Mouse (Mus musculus) forebrain, postnatal 0 days (tissue): Measurements from ENCODE around the gene Sirt4. TPM values are rescaled to one million over a fixed set of nuclear protein-coding genes. Genes with fewer than 3 reads are reported as not detected.

ENCODE experiments used
- ATAC-seq: fragments of 200-750 bp; cut with Nextera tagmentation; 2 replicates; pipeline ENCODE4 v1.8.0; 2017; ENCODE audit warnings: mild to moderate bottlenecking, moderate library complexity
- DNase-seq: peaks from one replicate; pipeline ENCODE4 v3.0.0-alpha.2; 2015
- H3K27ac ChIP-seq: fragments of 300-500 bp; sonication (generic); 2 replicates; pipeline ENCODE4 v1.5.1; 2014; ENCODE audit warnings: low read depth, mild to moderate bottlenecking, antibody characterized with exemption, low read length, moderate library complexity, mixed read lengths
- H3K27me3 ChIP-seq: fragments of 300-500 bp; sonication (generic); 2 replicates; pipeline ENCODE4 v1.6.1; 2014; ENCODE audit warnings: mild to moderate bottlenecking, low read length, mixed read lengths; ENCODE audit not compliant: insufficient read depth
- H3K36me3 ChIP-seq: fragments of 300-500 bp; sonication (generic); 2 replicates; pipeline ENCODE4 v1.6.1; 2014; ENCODE audit warnings: mild to moderate bottlenecking, moderate library complexity; ENCODE audit not compliant: insufficient read depth
- H3K4me1 ChIP-seq: fragments of 300-500 bp; sonication (generic); 2 replicates; pipeline ENCODE4 v1.6.1; 2014; ENCODE audit warnings: antibody characterized with exemption; ENCODE audit not compliant: insufficient read depth
- H3K4me2 ChIP-seq: fragments of 300-500 bp; sonication (generic); 2 replicates; pipeline ENCODE4 v1.6.1; 2014; ENCODE audit warnings: low read depth, mild to moderate bottlenecking, moderate library complexity
- H3K4me3 ChIP-seq: fragments of 300-500 bp; sonication (generic); 2 replicates; pipeline ENCODE4 v1.5.1; 2014; ENCODE audit warnings: low read depth, low read length, mixed read lengths
- H3K9ac ChIP-seq: fragments of 300-500 bp; sonication (generic); 2 replicates; pipeline ENCODE4 v1.6.1; 2014; ENCODE audit warnings: mild to moderate bottlenecking
- H3K9me3 ChIP-seq: fragments of 300-500 bp; sonication (generic); 2 replicates; pipeline ENCODE4 v1.6.1; 2016; ENCODE audit warnings: low read length
- CTCF ChIP-seq: sonication (generic); IDR thresholded peaks from 2 replicates; pipeline ENCODE4 v1.5.1; 2016; ENCODE audit warnings: antibody characterized with exemption, control low read depth, low read depth
- WGBS: fragments of 180-500 bp; shearing (Covaris S2); extraction: QIAGEN DNeasy Blood & Tissue Kit; methylation state at CpG from one replicate; pipeline ENCODE4 v1.1.7; 2014; 5-methylcytosine and 5-hydroxymethylcytosine counted together
- polyA plus RNA-seq: library from polyadenylated mRNA; unstranded; fragments of >200 nt; fragmentation: Nextera tagmentation; extraction: Ambion mirVana; gene quantifications from 2 replicates; pipeline ENCODE4 v1.2.1, GENCODE M21; 2015
- total RNA-seq: library from RNA; depleted of rRNA; stranded (reverse); fragments of >200 nt; gene quantifications from 2 replicates; pipeline ENCODE4 v1.2.3, GENCODE M21; 2014

The Sirt4 gene
- total and polyA plus RNA-seq, 2 experiments from 2014 or later = 18.3 to 36.3 TPM

- H3K27me3 ChIP-seq = no peaks in the 10 kb centered on the region
- no peak overlapping the region for H3K4me3 ChIP-seq
- H3K4me2 ChIP-seq = peak overlapping the region; percentile 95
- TF ChIP-seq CTCF = no peak
- no peak overlapping the region for H3K9ac ChIP-seq
- peaks cover 60% of the 10 kb centered on the region for H3K4me1 ChIP-seq
- H3K27ac ChIP-seq = 0 out of 2 replicates have a peak overlapping the region, but pooled peaks have one; percentile 45
- WGBS = 50% methylated on average over 8 of the region's 8 CpGs
- H3K9me3 ChIP-seq = no peaks in the 10 kb centered on the region
- H3K36me3 ChIP-seq = 0 out of 2 replicates have a peak, but pooled peaks cover 5% of the 10 kb centered on the region
- ATAC-seq (no peak), DNase-seq (peak; percentile 13)
Measured at GRCm38 (mm10) chr5:115433191-115433590, 51.3 kb downstream of the Sirt4 start.

- 0 out of 2 replicates have a peak, but pooled peaks cover 5% of the 10 kb centered on the region for H3K36me3 ChIP-seq
- peaks cover 56% of the 10 kb centered on the region for H3K4me1 ChIP-seq
- peak overlapping the region; percentile 96 for H3K4me3 ChIP-seq
- 18% methylated on average over 11 of the region's 11 CpGs for whole genome bisulfite sequencing
- no peaks in the 10 kb centered on the region for H3K9me3 ChIP-seq
- H3K27ac ChIP-seq = peak overlapping the region; percentile 72; the same call in 1 of the 2 replicates
- H3K9ac ChIP-seq = peak overlapping the region; percentile 51
- no peak for ATAC-seq
- DNase-seq = no peak
- no peaks in the 10 kb centered on the region for H3K27me3 ChIP-seq
- H3K4me2 ChIP-seq = peak overlapping the region; percentile 95
- no peak for TF ChIP-seq CTCF
Measured at GRCm38 (mm10) chr5:115432395-115432794, 52.1 kb downstream of the Sirt4 start.

GRCm38 (mm10) chr5:115431898-115432259, 52.6 kb downstream of the Sirt4 start:
- Histone ChIP-seq H3K9me3 (no peaks in the 10 kb centered on the region), H3K4me1 (peaks cover 53% of the 10 kb centered on the region), H3K4me3 (peak overlapping the region; percentile 96), H3K36me3 (0 out of 2 replicates have a peak, but pooled peaks cover 5% of the 10 kb centered on the region), H3K9ac (peak overlapping the region; percentile 51), H3K27ac (peak overlapping the region; percentile 72), H3K27me3 (no peaks in the 10 kb centered on the region), H3K4me2 (peak overlapping the region; percentile 95)
- no peak for ATAC-seq
- WGBS = 3% methylated on average over 7 of the region's 7 CpGs
- peak; percentile 17 for DNase-seq
- no peak for TF ChIP-seq CTCF

GRCm38 (mm10) chr5:115431061-115431897, 53.2 kb downstream of the Sirt4 start:
- Histone ChIP-seq H3K9me3 (no peaks in the 10 kb centered on the region), H3K4me3 (peak overlapping the region; percentile 96), H3K4me2 (peak overlapping the region; percentile 95), H3K36me3 (0 out of 2 replicates have a peak, but pooled peaks cover 5% of the 10 kb centered on the region), H3K27me3 (no peaks in the 10 kb centered on the region), H3K4me1 (peaks cover 47% of the 10 kb centered on the region), H3K9ac (peak overlapping the region; percentile 99), H3K27ac (peak overlapping the region; percentile 91)
- peak; percentile 68 for TF ChIP-seq CTCF
- ATAC-seq (no peak), DNase-seq (peak; percentile 70)
- WGBS = 6% methylated on average over 14 of the region's 14 CpGs

- H3K9ac ChIP-seq = peak overlapping the region; percentile 99
- peak overlapping the region; percentile 91 for H3K27ac ChIP-seq
- H3K4me3 ChIP-seq = peak overlapping the region; percentile 96
- H3K9me3 ChIP-seq = no peaks in the 10 kb centered on the region
- 2% methylated on average over 49 of the region's 73 CpGs for WGBS
- no peaks in the 10 kb centered on the region for H3K36me3 ChIP-seq
- peak overlapping the region; percentile 95 for H3K4me2 ChIP-seq
- H3K27me3 ChIP-seq = no peaks in the 10 kb centered on the region
- DNase-seq = peak; percentile 13
- peaks cover 38% of the 10 kb centered on the region for H3K4me1 ChIP-seq
- no peak for TF ChIP-seq CTCF
- ATAC-seq = peak; percentile 16; the same call in 1 of the 2 replicates
Measured at GRCm38 (mm10) chr5:115430187-115430960, 54.2 kb downstream of the Sirt4 start.

- H3K27ac ChIP-seq = peak within 1 kb of the TSS; percentile 91
- peak within 1 kb of the TSS; percentile 96 for H3K4me3 ChIP-seq
- whole genome bisulfite sequencing = 2% methylated on average over 50 of the region's 117 CpGs
- peak within 1 kb of the TSS; percentile 95 for H3K4me2 ChIP-seq
- H3K9ac ChIP-seq = peak within 1 kb of the TSS; percentile 99
- no peak for TF ChIP-seq CTCF
- no peaks in the 10 kb centered on the region for H3K36me3 ChIP-seq
- DNase-seq = peak; percentile 59
- no peaks in the 10 kb centered on the region for H3K9me3 ChIP-seq
- H3K4me1 ChIP-seq = peaks cover 30% of the 10 kb centered on the region
- H3K27me3 ChIP-seq = no peaks in the 10 kb centered on the region
- peak; percentile 65 for ATAC-seq
Measured at GRCm38 (mm10) chr5:115429359-115430186, 55.0 kb downstream of the Sirt4 start, which contains the start of gene Msi1. TSS of gene Msi1 (plus strand) at chr5:115429599.
